Mouse (Mus musculus): Measurements from ENCODE around the gene Tnfaip8l2.
"Not testable (repeated sequence)": the region's sequence is repeated elsewhere in the genome, so short reads cannot be mapped to it uniquely, and the experiment has no call there.

GRCm38 (mm10) chr3:95132389-95132788, 9.8 kb downstream of the Tnfaip8l2 start:
- TF ChIP-seq GATA1 (IDR thresholded peaks at IDR 0.05; ENCODE audit: borderline replicate concordance, low read length); FLI1 (IDR thresholded peaks at IDR 0.05; ENCODE audit: low read length): not testable (repeated sequence)

Data from megakaryocyte, embryonic 14.5 days (primary cell).